Mouse (Mus musculus) left cerebral cortex, adult 2 months (tissue): ENCODE measurements around the gene Ushbp1. TPM values are rescaled to one million over a fixed set of nuclear protein-coding genes. Genes with fewer than 3 reads are reported as not detected.
"Not testable (repeated sequence)": the region's sequence is repeated elsewhere in the genome, so short reads cannot be mapped to it uniquely, and the experiment has no call there.

ENCODE experiments used
- DNase-seq, 2 experiments: peaks; one replicate each; pipeline ENCODE4 v3.0.0; 2021 to 2022; ENCODE audit warnings: low spot score in 2 of 2, mixed read lengths in 1 of 2; ENCODE audit errors: extremely low spot score in 1 of 2
- H3K27ac ChIP-seq: fragments of 200-600 bp; 2 replicates; pipeline ENCODE4 v1.8.1; 2022
- H3K4me3 ChIP-seq: fragments of 200-600 bp; 2 replicates; pipeline ENCODE4 v1.8.1; 2022
- CTCF ChIP-seq: fragments of 200-600 bp; IDR thresholded peaks from 2 replicates; pipeline ENCODE4 v1.8.1; 2022; ENCODE audit warnings: antibody characterized with exemption, mild to moderate bottlenecking, moderate library complexity
- intact Hi-C: fragments of 180-260 bp; cut with DNase I; formaldehyde crosslinking; loops from one replicate; pipeline ENCODE4 v1.15.1; 2025
- total RNA-seq, 2 experiments: library from RNA; stranded (reverse); gene quantifications; 2 replicates each; pipeline ENCODE4 v1.2.3; 2021

Ushbp1 gene
- total RNA-seq, 2 experiments from 2014 or later = 4.6 to 4.7 TPM

DNA sequence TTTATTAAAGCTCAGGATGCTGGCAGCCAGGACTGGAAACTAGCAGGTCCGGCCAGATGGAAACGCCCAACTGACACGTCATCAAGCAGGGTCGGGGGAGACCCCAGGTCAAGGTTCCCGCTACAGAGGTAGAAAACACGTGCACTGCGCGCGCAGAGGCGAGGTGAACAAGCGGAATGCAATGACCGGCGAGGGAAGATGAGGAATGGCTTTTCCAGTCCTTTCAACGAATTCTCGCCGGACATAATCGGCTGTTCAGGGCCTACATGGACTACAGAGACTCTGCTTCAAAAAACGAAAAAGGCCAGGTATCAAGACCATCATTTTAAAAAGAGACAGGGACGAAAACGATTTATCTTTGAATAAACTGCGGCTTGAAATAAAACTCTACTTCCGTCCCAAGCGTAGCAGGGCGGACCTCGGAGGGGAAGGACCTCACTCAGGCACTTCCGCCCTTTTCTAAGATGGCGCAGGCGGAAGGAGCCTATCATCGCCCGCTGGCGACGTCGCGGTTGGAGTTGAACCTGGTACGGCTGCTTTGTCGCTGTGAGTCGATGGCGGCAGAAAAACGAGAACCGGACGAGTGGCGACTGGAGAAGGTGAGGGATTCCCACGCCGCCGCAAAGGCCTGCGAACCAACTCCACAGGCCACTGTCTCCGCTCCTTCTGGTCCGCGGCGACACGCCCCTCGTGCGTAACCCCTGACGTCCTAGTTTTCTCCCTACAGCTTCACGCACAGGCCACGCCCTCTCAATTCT is 28.7 kb downstream of the Ushbp1 start, which contains the start of gene Use1:
Gene Use1 (plus strand): TSS at position 78 of the 758 bp plus-strand sequence.
- DNase-seq = peak; percentile 88 to 89
- intact Hi-C loops = loop anchor here (2.0 to 5.0 kb wide), 4 partner anchors 30 to 555 kb away; partner anchors contain the start of genes Babam1, Haus8, Myo9b and Rpl18a
- peak within 1 kb of the TSS; percentile 65 for H3K4me3 ChIP-seq
- peak within 1 kb of the TSS; percentile 99 for H3K27ac ChIP-seq
- no peak for TF ChIP-seq CTCF

DNA sequence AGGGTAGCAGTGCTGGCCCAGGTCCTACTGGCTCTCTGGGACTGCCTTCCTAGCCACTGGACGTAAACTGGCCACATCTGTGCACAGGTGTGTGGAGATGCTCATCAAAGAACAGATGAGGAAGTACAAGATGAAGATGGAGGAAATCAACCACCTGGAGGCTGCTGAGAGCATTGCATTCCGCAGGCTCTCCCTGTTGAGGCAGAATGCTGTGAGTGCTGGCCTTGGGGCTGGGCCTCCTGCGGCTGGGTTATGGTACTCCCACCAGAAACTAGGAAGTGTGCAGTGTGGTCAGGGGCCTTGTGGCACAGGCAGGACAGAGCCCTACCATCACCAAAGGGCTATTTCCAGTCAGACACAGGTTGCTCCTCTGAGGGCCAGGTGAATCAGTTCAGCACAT is 37.6 kb downstream of the Ushbp1 start:
- intact Hi-C loops = no loop called here
- H3K27ac ChIP-seq = no peak overlapping the region
- peak; percentile 5 for TF ChIP-seq CTCF
- H3K4me3 ChIP-seq = no peak overlapping the region
- no peak for DNase-seq

DNA sequence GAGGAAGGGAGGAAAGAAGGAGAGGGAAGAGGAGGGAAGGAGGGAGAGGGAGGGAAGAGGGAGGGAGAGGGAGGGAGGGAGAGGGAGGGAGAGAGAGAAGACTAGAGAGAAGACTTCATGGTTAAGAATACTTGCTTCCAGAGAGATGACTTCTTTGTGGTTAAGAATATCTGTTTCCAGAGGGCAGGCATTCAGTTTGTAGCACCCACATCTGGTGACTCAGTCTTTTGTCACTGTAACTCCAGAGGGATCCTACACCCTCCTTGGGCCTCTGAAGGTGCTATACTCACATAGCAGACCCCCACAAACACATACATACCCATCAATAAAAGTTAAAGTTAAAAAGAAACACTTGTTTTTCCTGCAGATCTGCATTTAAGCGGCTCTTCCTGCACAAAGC is 44.1 kb downstream of the Ushbp1 start:
- no peak for TF ChIP-seq CTCF
- intact Hi-C loops = no loop called here
- H3K27ac ChIP-seq = no peak overlapping the region

DNA sequence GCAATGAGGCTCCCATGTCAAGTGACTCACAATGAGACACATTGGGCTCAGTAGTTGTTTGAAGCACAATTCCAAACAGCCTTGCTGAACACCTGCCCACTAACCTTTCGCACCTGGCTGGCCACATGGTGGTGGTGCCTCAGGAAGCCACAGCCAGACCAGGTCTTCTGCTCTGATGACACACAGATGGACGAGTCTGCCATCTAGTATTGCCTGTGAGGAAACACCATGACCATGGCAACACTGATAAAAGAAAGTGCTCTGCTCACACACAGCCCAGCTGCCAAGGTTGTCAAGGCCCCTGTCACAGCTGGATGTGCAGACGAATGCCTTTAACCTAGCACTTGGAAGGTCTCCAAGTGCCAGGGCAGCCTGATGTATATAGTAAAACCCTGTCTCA is 44.5 kb downstream of the Ushbp1 start:
- DNase-seq = no peak
- H3K27ac ChIP-seq = no peak overlapping the region
- H3K4me3 ChIP-seq = no peak overlapping the region
- intact Hi-C loops = no loop called here
- TF ChIP-seq CTCF = no peak

More for the DNA sequence above, 44.1 kb downstream of the Ushbp1 start:
- no peak for DNase-seq
- H3K4me3 ChIP-seq = no peak overlapping the region

- Histone ChIP-seq H3K27ac (no peak overlapping the region), H3K4me3 (no peak overlapping the region)
- intact Hi-C loops = no loop called here
- no peak for DNase-seq
- TF ChIP-seq CTCF = no peak
These were observed 49.0 kb downstream of the Ushbp1 start for GRCm38 (mm10) chr8:71346581-71346980.

GRCm38 (mm10) chr8:71340625-71341024 is 55.0 kb downstream of the Ushbp1 start:
- Histone ChIP-seq H3K4me3 (no peak overlapping the region), H3K27ac (no peak overlapping the region)
- intact Hi-C loops = no loop called here
- peak; percentile 47 for TF ChIP-seq CTCF
- DNase-seq = no peak

GRCm38 (mm10) chr8:71337834-71338233 is 57.8 kb downstream of the Ushbp1 start:
- intact Hi-C loops, DNase-seq, H3K27ac ChIP-seq, H3K4me3 ChIP-seq: not testable (repeated sequence)

Other genes starting within 250 kb of the Ushbp1 start
- gene Myo9b, start 123.1 kb downstream of the Ushbp1 start, total RNA-seq = 10 to 100 TPM; 34.6 to 39.7 TPM
- gene Haus8, start 122.9 kb downstream of the Ushbp1 start, total RNA-seq = 10 to 100 TPM; 10.0 to 14.7 TPM
- 100 to 1,000 TPM; 110 to 113 TPM for gene Use1, start 29.0 kb downstream of the Ushbp1 start, total RNA-seq
- 10 to 100 TPM; 16.6 to 19.0 TPM for gene Ocel1, start 24.5 kb downstream of the Ushbp1 start, total RNA-seq
- gene Nr2f6, start 13.8 kb downstream of the Ushbp1 start, total RNA-seq = 10 to 100 TPM; 41.7 to 44.8 TPM
- gene Babam1, start 1.1 kb upstream of the Ushbp1 start, total RNA-seq = 100 to 1,000 TPM in 1 of 2 experiments, 10 to 100 TPM in 1; 97.3 to 107 TPM
- under 1 TPM; 0.35 to 0.36 TPM for gene Ankle1, start 10.2 kb upstream of the Ushbp1 start, total RNA-seq
- 100 to 1,000 TPM; 302 to 335 TPM for gene Abhd8, start 67.9 kb upstream of the Ushbp1 start, total RNA-seq
- gene Mrpl34, start 69.2 kb upstream of the Ushbp1 start, total RNA-seq = 10 to 100 TPM; 49.2 to 57.1 TPM
- 10 to 100 TPM; 75.0 to 87.0 TPM for gene Dda1, start 73.4 kb upstream of the Ushbp1 start, total RNA-seq
- 10 to 100 TPM; 62.5 to 64.0 TPM for gene Ano8, start 90.2 kb upstream of the Ushbp1 start, total RNA-seq
- 10 to 100 TPM; 33.0 to 37.4 TPM for gene Gtpbp3, start 92.3 kb upstream of the Ushbp1 start, total RNA-seq
- 1 to 10 TPM; 8.5 to 9.1 TPM for gene Plvap, start 116.0 kb upstream of the Ushbp1 start, total RNA-seq
- gene Ccdc194, start 129.9 kb upstream of the Ushbp1 start, total RNA-seq = not detected
- 1 to 10 TPM; 3.5 to 4.0 TPM for gene Bst2, start 141.7 kb upstream of the Ushbp1 start, total RNA-seq
- gene Mvb12a, start 147.1 kb upstream of the Ushbp1 start, total RNA-seq = 10 to 100 TPM; 37.2 to 37.6 TPM
- gene Tmem221, start 163.1 kb upstream of the Ushbp1 start, total RNA-seq = not detected
- under 1 TPM in 1 of 2 experiments, not detected in 1; 0.11 TPM for gene Nxnl1, start 170.8 kb upstream of the Ushbp1 start, total RNA-seq
- gene Slc27a1, start 173.1 kb upstream of the Ushbp1 start, total RNA-seq = 100 to 1,000 TPM; 108 to 109 TPM
- gene Pgls, start 196.4 kb upstream of the Ushbp1 start, total RNA-seq = 10 to 100 TPM; 29.1 to 33.0 TPM
- gene Fam129c, start 201.8 kb upstream of the Ushbp1 start, total RNA-seq = 1 to 10 TPM; 3.1 to 4.0 TPM
- gene Colgalt1, start 215.2 kb upstream of the Ushbp1 start, total RNA-seq = 10 to 100 TPM; 47.2 to 50.9 TPM